Mouse (Mus musculus) cerebellum, postnatal 25 days (tissue): ENCODE results near the gene U2af1.
A peak's percentile ranks its signal among the peaks of the same experiment; 100 is the strongest.
"Not testable (repeated sequence)": the region's sequence is repeated elsewhere in the genome, so short reads cannot be mapped to it uniquely, and the experiment has no call there.

ENCODE experiments used
- DNase-seq, 2 experiments: peaks; one replicate each; pipeline ENCODE4 v3.0.0; 2021; ENCODE audit warnings: mixed read lengths in 2 of 2

Gene U2af1

GRCm38 (mm10) chr17:31658468-31659185 is at the start of gene U2af1:
TSS of gene U2af1 (minus strand) at chr17:31658892.
- peak; percentile 98 to 99 for DNase-seq

GRCm38 (mm10) chr17:31705271-31706020 is 46.8 kb upstream of the U2af1 start:
- DNase-seq: peak; percentile 90 to 93

- no peak for DNase-seq
These were observed 44.7 kb upstream of the U2af1 start for GRCm38 (mm10) chr17:31703276-31703980.

- DNase-seq: peak; percentile 38 to 53
These were observed 39.7 kb upstream of the U2af1 start for GRCm38 (mm10) chr17:31698347-31698746.

GRCm38 (mm10) chr17:31695356-31695755 is 36.7 kb upstream of the U2af1 start:
- DNase-seq: not testable (repeated sequence)

- DNase-seq: no peak
These were observed 36.3 kb upstream of the U2af1 start for GRCm38 (mm10) chr17:31694949-31695348.

GRCm38 (mm10) chr17:31694023-31694376 is 35.3 kb upstream of the U2af1 start:
- no peak for DNase-seq

GRCm38 (mm10) chr17:31693330-31694022 is 34.8 kb upstream of the U2af1 start:
- peak; percentile 46 to 67 for DNase-seq

GRCm38 (mm10) chr17:31692918-31693317 is 34.2 kb upstream of the U2af1 start:
- DNase-seq: no peak

- DNase-seq: no peak
These were observed 30.9 kb upstream of the U2af1 start for GRCm38 (mm10) chr17:31689606-31690005.

GRCm38 (mm10) chr17:31688112-31688511 is 29.4 kb upstream of the U2af1 start:
- no peak for DNase-seq

- DNase-seq: no peak
These were observed 27.5 kb upstream of the U2af1 start for GRCm38 (mm10) chr17:31686225-31686564.

- DNase-seq: peak; percentile 77 to 87
These were observed 27.0 kb upstream of the U2af1 start for GRCm38 (mm10) chr17:31685514-31686224.

GRCm38 (mm10) chr17:31680450-31680849 is 21.8 kb upstream of the U2af1 start:
- DNase-seq: no peak

- no peak for DNase-seq
These were observed 18.8 kb upstream of the U2af1 start, which contains the start of gene Cryaa for GRCm38 (mm10) chr17:31677507-31677906. TSS of gene Cryaa (plus strand) at chr17:31677807.

- no peak for DNase-seq
These were observed 15.7 kb upstream of the U2af1 start for GRCm38 (mm10) chr17:31674426-31674825.

GRCm38 (mm10) chr17:31672279-31672678 is 13.6 kb upstream of the U2af1 start:
- DNase-seq: no peak

- DNase-seq: no peak
These were observed 13.0 kb upstream of the U2af1 start for GRCm38 (mm10) chr17:31671698-31672097.

GRCm38 (mm10) chr17:31670163-31670562 is 11.5 kb upstream of the U2af1 start:
- no peak for DNase-seq

- no peak for DNase-seq
These were observed 9.6 kb upstream of the U2af1 start for GRCm38 (mm10) chr17:31668306-31668705.

- DNase-seq: peak; percentile 80 to 88
These were observed 6.1 kb upstream of the U2af1 start for GRCm38 (mm10) chr17:31664760-31665159.

GRCm38 (mm10) chr17:31662855-31663254 is 4.2 kb upstream of the U2af1 start:
- DNase-seq: no peak
